Mouse (Mus musculus) lung, postnatal 0 days (tissue): ENCODE measurements at regions not wholly inside any gene's neighbourhood (a gene's known extent, or its start where the extent isn't known, plus 50 kb on each side); places are given as distances from the start of the nearest gene placed in this dataset.

ENCODE experiments used
- CTCF ChIP-seq: IDR thresholded peaks from 2 replicates; pipeline ENCODE4 v1.5.1; 2016; ENCODE audit warnings: antibody characterized with exemption, mild to moderate bottlenecking
- EP300 ChIP-seq: IDR thresholded peaks from 2 replicates; pipeline ENCODE4 v1.6.1; 2016; ENCODE audit warnings: antibody characterized with exemption, mild to moderate bottlenecking, control low read depth

- TF ChIP-seq CTCF (no peak), EP300 (no peak)
These were observed 230.9 kb downstream of the Wnt5a start for GRCm38 (mm10) chr14:28735446-28735845.
